Comparison of ENCODE assay signal across 8 mouse cellular contexts in the genomic region with DNA sequence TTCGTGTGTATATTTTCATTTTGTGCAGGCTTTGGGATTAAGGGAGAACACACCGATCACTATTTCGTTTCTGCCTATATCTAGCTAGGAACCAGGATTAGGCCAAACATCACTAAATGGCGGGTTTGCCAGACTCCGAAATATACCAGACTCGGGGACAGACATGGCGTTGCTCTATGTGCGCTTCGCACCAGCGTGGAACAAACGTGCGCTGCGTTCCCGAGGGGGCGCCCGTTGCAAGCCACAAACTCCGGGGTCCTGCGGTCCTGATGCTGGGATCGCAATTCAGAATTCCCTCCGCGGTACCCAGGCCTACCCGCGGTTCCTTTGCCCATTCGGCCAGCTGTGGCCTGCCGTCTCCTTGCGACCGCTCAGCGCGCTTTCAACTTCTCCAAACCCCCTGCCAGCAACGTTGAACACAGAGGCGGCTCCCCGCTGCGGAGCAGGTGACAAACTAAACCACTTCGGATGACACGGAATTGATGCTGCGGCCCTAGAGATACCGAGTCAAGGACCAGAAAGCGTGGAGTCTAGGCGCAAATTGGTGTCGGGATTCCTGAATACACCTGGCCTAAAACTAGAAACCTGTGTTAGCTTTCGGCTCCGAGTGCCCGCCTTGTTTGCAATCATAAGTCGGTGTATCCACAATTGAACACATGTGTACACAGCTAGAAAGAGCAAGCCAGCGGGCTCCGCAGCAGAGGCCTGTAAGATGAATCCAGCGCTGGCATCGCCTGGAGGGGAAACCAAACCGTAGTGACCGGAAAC. TPM values are rescaled to one million over a fixed set of nuclear protein-coding genes. Genes with fewer than 3 reads are reported as not detected.
A peak's percentile ranks its signal among the peaks of the same experiment; 100 is the strongest.
DNase-seq lines count a peak whose midpoint lies in the region; ATAC-seq and TF ChIP-seq lines count a peak whose summit lies in the region.

No protein-coding gene starts in this region.

- 1% methylated on average over 50 of the region's 50 CpGs for WGBS in intestine, embryonic 14.5 days
- 1% methylated on average over 50 of the region's 50 CpGs for WGBS in intestine, embryonic 15.5 days
- 1% methylated on average over 50 of the region's 50 CpGs for WGBS in heart, embryonic 13.5 days
- under 1% methylated on average over 50 of the region's 50 CpGs for WGBS in midbrain, embryonic 10.5 days

- TF ChIP-seq CTCF in bone marrow macrophage, adult 2 months (IDR thresholded peaks at IDR 0.05; ENCODE audit: low read depth, low read length): no peak

- DNase-seq in intestine, embryonic 14.5 days (ENCODE audit: low spot score): peak; percentile 76
- peak; percentile 68 for DNase-seq in midbrain, embryonic 10.5 days (ENCODE audit: low spot score)
- no peak for DNase-seq in thymus, postnatal 36 days
- DNase-seq in layer of hippocampus, adult 9-11 months: no peak
- no peak for DNase-seq in testis, postnatal 14 days (ENCODE audit: low spot score)

- ATAC-seq in intestine, embryonic 14.5 days (replicated peaks; ENCODE audit: low FRiP score, low TSS enrichment, low read depth): no peak
- ATAC-seq in intestine, embryonic 15.5 days: no peak
- no peak for ATAC-seq in heart, embryonic 13.5 days (ENCODE audit: extremely low read depth, insufficient number of reproducible peaks, low FRiP score, low TSS enrichment)

- H3K4me3 ChIP-seq in intestine, embryonic 14.5 days (ENCODE audit: low read depth, low read length): no peak overlapping the region
- H3K4me3 ChIP-seq in intestine, embryonic 15.5 days (replicated peaks): no peak overlapping the region
- peak overlapping the region; percentile 7; the same call in 1 of the 2 replicates for H3K4me3 ChIP-seq in bone marrow macrophage, adult 2 months (ENCODE audit: insufficient read depth, low read length)
- H3K4me3 ChIP-seq in heart, embryonic 13.5 days: peak overlapping the region; percentile 32
- peak overlapping the region; percentile 66 for H3K4me3 ChIP-seq in midbrain, embryonic 10.5 days

- no peaks in the 10 kb centered on the region for H3K9me3 ChIP-seq in intestine, embryonic 14.5 days (ENCODE audit: control insufficient read depth, low read length)
- H3K9me3 ChIP-seq in intestine, embryonic 15.5 days: no peaks in the 10 kb centered on the region
- H3K9me3 ChIP-seq in heart, embryonic 13.5 days: no peaks in the 10 kb centered on the region
- no peaks in the 10 kb centered on the region for H3K9me3 ChIP-seq in midbrain, embryonic 10.5 days (replicated peaks)

- H3K27ac ChIP-seq in intestine, embryonic 14.5 days (ENCODE audit: low read depth): no peak overlapping the region
- H3K27ac ChIP-seq in intestine, embryonic 15.5 days: no peak overlapping the region
- no peak overlapping the region for H3K27ac ChIP-seq in bone marrow macrophage, adult 2 months (ENCODE audit: insufficient read depth, low read depth, low read length)
- no peak overlapping the region for H3K27ac ChIP-seq in heart, embryonic 13.5 days (replicated peaks)
- H3K27ac ChIP-seq in midbrain, embryonic 10.5 days (replicated peaks): peak overlapping the region; percentile 87

- H3K9ac ChIP-seq in intestine, embryonic 14.5 days (ENCODE audit: low read length): no peak overlapping the region
- no peak overlapping the region for H3K9ac ChIP-seq in intestine, embryonic 15.5 days
- H3K9ac ChIP-seq in heart, embryonic 13.5 days: no peak overlapping the region

- H3K27me3 ChIP-seq in intestine, embryonic 14.5 days (replicated peaks; ENCODE audit: control insufficient read depth, insufficient read depth, low read length): peaks cover 98% of the 10 kb centered on the region
- peaks cover 90% of the 10 kb centered on the region for H3K27me3 ChIP-seq in intestine, embryonic 15.5 days (replicated peaks)
- peaks cover 96% of the 10 kb centered on the region for H3K27me3 ChIP-seq in heart, embryonic 13.5 days (replicated peaks)
- H3K27me3 ChIP-seq in midbrain, embryonic 10.5 days (ENCODE audit: low read depth, poor library complexity, severe bottlenecking): peaks cover 99% of the 10 kb centered on the region

- 0 out of 2 replicates have a peak, but pooled peaks cover 6% of the 10 kb centered on the region for H3K4me1 ChIP-seq in intestine, embryonic 14.5 days (replicated peaks; ENCODE audit: control insufficient read depth, insufficient read depth, low read length)
- H3K4me1 ChIP-seq in intestine, embryonic 15.5 days (replicated peaks): 0 out of 2 replicates have a peak, but pooled peaks cover 12% of the 10 kb centered on the region
- H3K4me1 ChIP-seq in bone marrow macrophage, adult 2 months (ENCODE audit: control insufficient read depth, insufficient read depth, low read length): no peaks in the 10 kb centered on the region
- H3K4me1 ChIP-seq in heart, embryonic 13.5 days: peaks cover 28% of the 10 kb centered on the region
- H3K4me1 ChIP-seq in midbrain, embryonic 10.5 days: peaks cover 71% of the 10 kb centered on the region

- TF ChIP-seq POLR2A in bone marrow macrophage, adult 2 months (IDR thresholded peaks at IDR 0.05; ENCODE audit: borderline replicate concordance, low read depth, low read length): no peak

- H3K4me2 ChIP-seq in intestine, embryonic 14.5 days (ENCODE audit: low read length): no peak overlapping the region
- H3K4me2 ChIP-seq in intestine, embryonic 15.5 days (replicated peaks): no peak overlapping the region
- H3K4me2 ChIP-seq in heart, embryonic 13.5 days: peak overlapping the region; percentile 48

- no peaks in the 10 kb centered on the region for H3K36me3 ChIP-seq in intestine, embryonic 14.5 days (ENCODE audit: control insufficient read depth, insufficient read depth, low read length)
- no peaks in the 10 kb centered on the region for H3K36me3 ChIP-seq in intestine, embryonic 15.5 days
- H3K36me3 ChIP-seq in heart, embryonic 13.5 days: no peaks in the 10 kb centered on the region
- H3K36me3 ChIP-seq in midbrain, embryonic 10.5 days: no peaks in the 10 kb centered on the region

RNA-seq across cellular contexts. Expression of a gene that starts 2.7 kb away (rescaled TPM):
- polyA plus RNA-seq in intestine, embryonic 14.5 days (2014; fragmentation: Nextera tagmentation; extraction: Ambion mirVana): not detected in 2 replicates
- 0.01 TPM in 1 of 2 replicates, not detected in the other for polyA plus RNA-seq in intestine, embryonic 15.5 days (2015; fragmentation: Nextera tagmentation; extraction: Ambion mirVana)
- polyA plus RNA-seq in bone marrow macrophage, adult 2 months (2012; ENCODE audit: insufficient read depth, insufficient read length, missing spikeins): not detected in 2 replicates
- polyA plus RNA-seq in heart, embryonic 13.5 days (2015; fragmentation: Nextera tagmentation; extraction: Ambion mirVana): 0.07 TPM in 1 of 2 replicates, not detected in the other
- polyA plus RNA-seq in midbrain, embryonic 10.5 days (2016; fragmentation: Nextera tagmentation; extraction: Ambion mirVana): 6.3 and 9.1 TPM in 2 replicates

RNA-seq across cellular contexts. Expression of a gene that starts 42.7 kb away (rescaled TPM):
- 44.7 and 45.6 TPM in 2 replicates for polyA plus RNA-seq in intestine, embryonic 14.5 days (2014; fragmentation: Nextera tagmentation; extraction: Ambion mirVana)
- 44.0 and 47.6 TPM in 2 replicates for polyA plus RNA-seq in intestine, embryonic 15.5 days (2015; fragmentation: Nextera tagmentation; extraction: Ambion mirVana)
- polyA plus RNA-seq in bone marrow macrophage, adult 2 months (2012; ENCODE audit: insufficient read depth, insufficient read length, missing spikeins): 35.6 and 48.9 TPM in 2 replicates
- polyA plus RNA-seq in heart, embryonic 13.5 days (2015; fragmentation: Nextera tagmentation; extraction: Ambion mirVana): 15.5 and 23.7 TPM in 2 replicates
- polyA plus RNA-seq in midbrain, embryonic 10.5 days (2016; fragmentation: Nextera tagmentation; extraction: Ambion mirVana): 22.4 and 23.6 TPM in 2 replicates

Comparison
In these comparisons a context has a peak if more than half of its experiments do, and no peak if none do; other contexts are left out.
1. DNase-seq: peak in intestine, embryonic 14.5 days (single experiment) and midbrain, embryonic 10.5 days (single experiment); none in thymus, postnatal 36 days (0 of 2), layer of hippocampus, adult 9-11 months (single experiment) and testis, postnatal 14 days (single experiment).
2. H3K4me3 ChIP-seq: peak in bone marrow macrophage, adult 2 months (single experiment), heart, embryonic 13.5 days (single experiment) and midbrain, embryonic 10.5 days (single experiment); none in intestine, embryonic 14.5 days (single experiment) and intestine, embryonic 15.5 days (single experiment).